Mouse (Mus musculus) testis, adult 2 months (tissue): Measurements from ENCODE around the gene Slc39a5. TPM values are rescaled to one million over a fixed set of nuclear protein-coding genes. Genes with fewer than 3 reads are reported as not detected.

ENCODE experiments used
- H3K27ac ChIP-seq: fragments of 200-500 bp; 2 replicates; pipeline ENCODE4 v1.5.1; 2012; ENCODE audit warnings: low read depth, low read length; ENCODE audit not compliant: control insufficient read depth, insufficient read depth
- H3K27me3 ChIP-seq: fragments of 200-500 bp; 2 replicates; pipeline ENCODE4 v1.6.1; 2012; ENCODE audit warnings: mild to moderate bottlenecking, low read length, moderate library complexity; ENCODE audit not compliant: control insufficient read depth, insufficient read depth
- H3K36me3 ChIP-seq: fragments of 200-500 bp; 2 replicates; pipeline ENCODE4 v1.6.1; 2012; ENCODE audit warnings: mild to moderate bottlenecking, low read length; ENCODE audit not compliant: control insufficient read depth, insufficient read depth
- H3K4me1 ChIP-seq: fragments of 200-500 bp; 2 replicates; pipeline ENCODE4 v1.6.1; 2012; ENCODE audit warnings: low read length; ENCODE audit not compliant: control insufficient read depth, insufficient read depth
- H3K4me3 ChIP-seq: fragments of 200-500 bp; 2 replicates; pipeline ENCODE4 v1.5.1; 2012; ENCODE audit warnings: low read depth, mild to moderate bottlenecking, low read length, moderate library complexity, mixed read lengths; ENCODE audit not compliant: control insufficient read depth
- CTCF ChIP-seq: fragments of 200-500 bp; IDR thresholded peaks from 2 replicates; pipeline ENCODE4 v1.5.1; 2012; ENCODE audit warnings: low read depth, mild to moderate bottlenecking, inconsistent platforms, low read length, moderate library complexity; ENCODE audit not compliant: control insufficient read depth, insufficient read depth, insufficient replicate concordance
- POLR2A ChIP-seq: fragments of 200-500 bp; IDR thresholded peaks from 2 replicates; pipeline ENCODE4 v1.6.1; 2012; ENCODE audit warnings: low read depth, mild to moderate bottlenecking, inconsistent platforms, low read length, moderate library complexity; ENCODE audit not compliant: control insufficient read depth
- polyA plus RNA-seq: library from polyadenylated mRNA; depleted of rRNA; stranded (reverse); fragments of >200 nt; gene quantifications from 2 replicates; pipeline ENCODE4 v1.2.3, GENCODE M21; 2012

The Slc39a5 gene
- polyA plus RNA-seq, 1 experiment, result 0.14 TPM

DNA sequence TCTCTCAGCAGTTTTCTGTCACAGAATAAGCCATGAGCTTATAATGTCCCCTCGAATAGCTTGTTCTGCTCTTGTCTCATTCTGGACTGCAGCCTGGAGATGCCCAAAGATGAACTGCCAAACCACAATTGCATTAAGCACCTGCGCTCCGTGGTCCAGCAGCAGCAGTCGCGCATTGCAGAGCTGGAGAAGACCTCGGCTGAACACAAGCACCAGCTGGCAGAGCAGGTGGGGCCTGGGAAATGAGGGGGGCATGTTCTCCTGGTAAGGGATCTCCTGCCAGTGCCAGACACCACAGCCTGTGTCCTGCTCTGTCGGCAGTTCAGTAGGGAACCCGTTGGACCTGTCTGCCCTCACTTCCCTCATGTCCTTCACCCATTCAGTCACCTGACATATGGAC is 35.3 kb upstream of the Slc39a5 start:
- TF ChIP-seq POLR2A (no peak), CTCF (no peak)
- Histone ChIP-seq H3K4me3 (no peak overlapping the region), H3K36me3 (peaks cover 1% of the 10 kb centered on the region; the same call in 1 of the 2 replicates), H3K27ac (no peak overlapping the region), H3K27me3 (no peaks in the 10 kb centered on the region), H3K4me1 (no peaks in the 10 kb centered on the region)

DNA sequence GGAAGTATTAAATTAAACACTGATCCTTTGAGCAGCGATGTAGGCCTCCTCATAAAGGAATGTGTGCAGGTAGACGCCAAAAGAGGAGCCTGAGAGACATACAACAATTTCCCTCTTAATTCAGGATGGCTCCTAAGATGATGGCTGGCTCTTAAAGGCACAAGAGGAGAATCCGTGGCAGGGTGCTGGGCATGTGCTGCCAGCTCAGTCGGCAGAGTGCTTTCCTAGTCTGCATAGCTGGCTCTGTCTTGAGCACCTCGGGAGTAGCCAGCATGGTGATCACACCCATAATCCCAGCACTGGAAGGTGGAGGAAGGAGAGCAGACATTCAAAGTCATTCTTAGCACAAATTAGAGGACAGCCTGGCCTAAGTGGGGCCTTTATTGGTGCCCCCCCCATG is 34.8 kb upstream of the Slc39a5 start:
- H3K4me3 ChIP-seq, result no peak overlapping the region
- H3K27ac ChIP-seq, result no peak overlapping the region
- TF ChIP-seq POLR2A (no peak), CTCF (no peak)
- peaks cover 1% of the 10 kb centered on the region; the same call in 1 of the 2 replicates for H3K36me3 ChIP-seq
- H3K4me1 ChIP-seq, result no peaks in the 10 kb centered on the region
- no peaks in the 10 kb centered on the region for H3K27me3 ChIP-seq

DNA sequence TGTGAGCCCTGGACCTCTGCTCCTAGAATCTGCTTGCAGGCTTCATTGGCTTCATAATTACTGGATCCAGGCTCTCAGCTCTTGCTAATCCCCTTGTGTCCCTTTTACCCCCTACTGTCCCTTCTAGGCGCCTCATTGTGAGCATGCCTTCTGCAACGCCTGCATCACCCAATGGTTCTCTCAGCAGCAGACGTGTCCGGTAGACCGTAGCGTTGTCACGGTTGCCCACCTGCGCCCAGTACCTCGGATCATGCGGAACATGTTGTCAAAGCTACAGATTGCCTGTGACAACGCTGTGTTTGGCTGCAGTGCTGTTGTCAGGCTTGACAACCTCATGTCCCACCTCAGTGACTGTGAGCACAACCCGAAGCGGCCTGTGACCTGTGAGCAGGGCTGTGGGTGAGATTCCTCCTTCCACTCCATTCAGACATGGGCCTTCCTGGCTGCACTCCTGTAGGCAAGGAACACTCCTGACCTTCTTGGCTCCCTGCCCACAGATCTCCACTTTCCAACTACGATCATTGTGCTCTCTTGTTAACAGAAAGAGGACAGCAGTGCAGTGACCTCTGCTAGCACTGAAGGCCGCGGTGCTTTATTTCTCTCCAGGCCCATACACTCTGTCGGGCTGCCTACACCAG is 34.3 kb upstream of the Slc39a5 start:
- H3K4me1 ChIP-seq, result no peaks in the 10 kb centered on the region
- peaks cover 1% of the 10 kb centered on the region; the same call in 1 of the 2 replicates for H3K36me3 ChIP-seq
- no peak overlapping the region for H3K27ac ChIP-seq
- TF ChIP-seq POLR2A (no peak), CTCF (no peak)
- no peaks in the 10 kb centered on the region for H3K27me3 ChIP-seq
- no peak overlapping the region for H3K4me3 ChIP-seq

DNA sequence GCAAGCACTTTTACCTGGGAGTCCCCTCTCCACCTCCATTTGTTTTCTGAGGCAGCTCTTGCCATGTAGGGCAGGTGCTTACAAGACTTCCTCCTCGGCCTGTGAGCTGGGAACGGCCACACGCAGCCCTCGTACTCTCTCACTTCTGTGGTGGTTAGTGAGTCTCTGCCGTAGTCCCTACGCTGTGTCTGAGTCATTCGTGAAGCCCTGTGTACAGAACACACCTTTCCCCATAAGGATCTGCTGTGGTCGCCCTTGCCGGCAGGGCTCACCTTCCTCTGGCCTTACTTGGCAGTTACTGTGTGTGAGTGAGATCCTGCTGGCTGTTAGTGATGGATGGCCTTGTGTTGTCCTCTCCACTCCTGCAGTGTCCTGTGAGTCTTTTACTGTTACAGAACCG is 33.7 kb upstream of the Slc39a5 start:
- TF ChIP-seq CTCF, result no peak
- no peak for TF ChIP-seq POLR2A
- H3K36me3 ChIP-seq, result peaks cover 1% of the 10 kb centered on the region; the same call in 1 of the 2 replicates
- H3K4me1 ChIP-seq, result no peaks in the 10 kb centered on the region
- H3K27me3 ChIP-seq, result no peaks in the 10 kb centered on the region
- no peak overlapping the region for H3K27ac ChIP-seq
- no peak overlapping the region for H3K4me3 ChIP-seq

DNA sequence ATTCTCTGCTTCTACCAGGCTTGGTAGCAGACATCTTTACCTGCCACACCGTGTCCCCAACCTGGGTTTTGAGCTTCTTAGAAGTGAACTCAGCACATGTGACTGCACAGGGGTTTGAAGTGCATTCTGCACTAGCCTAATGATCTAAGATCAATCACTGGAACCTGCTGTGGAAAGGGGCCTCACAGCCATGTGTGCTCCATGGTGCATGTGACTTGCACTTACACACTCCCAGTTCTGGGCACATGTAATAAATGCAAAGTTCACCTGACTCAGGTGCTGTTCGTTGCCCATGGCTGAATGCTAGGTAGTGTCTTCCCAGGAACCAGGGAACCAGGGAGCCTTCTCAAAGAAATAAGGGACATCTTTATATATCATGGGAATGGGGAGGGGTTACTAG is 32.4 kb upstream of the Slc39a5 start:
- peaks cover 1% of the 10 kb centered on the region; the same call in 1 of the 2 replicates for H3K36me3 ChIP-seq
- H3K27me3 ChIP-seq, result no peaks in the 10 kb centered on the region
- no peak overlapping the region for H3K27ac ChIP-seq
- TF ChIP-seq POLR2A, result no peak
- H3K4me1 ChIP-seq, result no peaks in the 10 kb centered on the region
- H3K4me3 ChIP-seq, result no peak overlapping the region

DNA sequence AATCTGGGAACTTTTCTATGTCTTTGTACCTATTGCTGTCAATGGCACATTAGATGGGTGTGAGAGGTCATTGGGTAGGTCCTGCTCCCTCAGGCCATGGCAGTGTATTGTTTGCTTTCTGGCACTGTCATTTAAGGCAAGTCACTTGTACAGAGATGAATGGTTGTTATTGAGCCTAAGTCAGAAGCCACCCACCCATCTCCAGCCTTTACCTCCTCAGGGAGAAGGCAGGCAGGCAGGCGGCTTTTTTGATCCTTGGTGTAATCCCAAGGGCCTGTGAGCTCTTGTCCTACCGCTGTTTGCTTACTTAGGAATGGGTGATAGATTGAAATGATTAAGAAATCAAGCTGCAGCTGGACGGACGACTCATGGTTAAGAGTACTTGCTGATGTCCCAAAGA is 28.4 kb upstream of the Slc39a5 start:
- TF ChIP-seq POLR2A (no peak), CTCF (no peak)
- Histone ChIP-seq H3K4me3 (no peak overlapping the region), H3K27ac (no peak overlapping the region), H3K4me1 (no peaks in the 10 kb centered on the region), H3K36me3 (no peaks in the 10 kb centered on the region), H3K27me3 (no peaks in the 10 kb centered on the region)

DNA sequence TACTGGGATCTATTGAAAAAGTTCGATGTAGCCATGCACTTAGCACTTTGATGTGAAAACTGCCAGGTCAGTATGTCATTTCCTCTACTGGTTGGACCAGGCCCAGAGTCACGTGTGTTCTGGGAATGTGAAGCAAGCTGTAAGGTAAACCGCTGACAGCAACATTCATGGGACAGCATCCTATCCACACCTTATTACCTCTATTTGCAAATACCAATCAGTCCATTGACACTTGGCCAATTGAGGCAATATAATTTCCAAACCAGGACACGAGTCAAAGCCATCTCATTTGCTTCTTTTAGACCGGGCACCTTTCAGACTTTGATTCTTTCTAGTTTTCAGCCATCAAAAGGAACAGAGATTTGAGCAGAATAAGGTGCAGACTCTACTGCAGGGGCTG is 28.0 kb upstream of the Slc39a5 start:
- Histone ChIP-seq H3K27ac (no peak overlapping the region), H3K27me3 (no peaks in the 10 kb centered on the region), H3K36me3 (no peaks in the 10 kb centered on the region), H3K4me3 (no peak overlapping the region), H3K4me1 (no peaks in the 10 kb centered on the region)
- TF ChIP-seq POLR2A (no peak), CTCF (no peak)

DNA sequence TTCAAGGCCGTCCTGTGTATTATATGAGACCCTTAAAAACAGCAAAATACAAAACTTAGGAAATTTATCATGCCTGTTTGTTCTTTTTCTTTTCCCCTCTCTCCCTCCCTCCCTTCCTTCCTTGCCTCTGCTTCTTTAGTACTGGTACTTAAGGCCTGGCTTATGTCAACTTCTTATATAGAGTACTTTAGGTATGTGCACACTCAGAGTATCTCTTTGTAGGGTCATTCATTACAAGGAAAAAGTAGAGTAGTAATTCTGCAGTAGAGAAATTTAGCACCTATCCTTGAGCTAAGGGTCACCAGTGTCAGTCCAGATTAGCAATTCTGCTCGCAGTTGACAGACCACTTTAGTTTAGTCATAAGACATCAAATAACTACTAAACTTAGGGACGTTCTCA is 24.2 kb upstream of the Slc39a5 start:
- Histone ChIP-seq H3K27me3 (no peaks in the 10 kb centered on the region), H3K4me3 (no peak overlapping the region), H3K36me3 (no peaks in the 10 kb centered on the region), H3K27ac (no peak overlapping the region), H3K4me1 (no peaks in the 10 kb centered on the region)
- TF ChIP-seq CTCF (no peak), POLR2A (no peak)
